Mouse (Mus musculus) heart, embryonic 15.5 days (tissue): ENCODE results near the gene Tnfsfm13. TPM values are rescaled to one million over a fixed set of nuclear protein-coding genes. Genes with fewer than 3 reads are reported as not detected.
"Not testable (repeated sequence)": the region's sequence is repeated elsewhere in the genome, so short reads cannot be mapped to it uniquely, and the experiment has no call there.

Experiments
- ATAC-seq: fragments of 200-750 bp; cut with Nextera tagmentation; replicated peaks from 2 replicates; pipeline ENCODE4 v1.8.0; 2017; ENCODE audit warnings: low read depth, moderate TSS enrichment; ENCODE audit not compliant: insufficient number of reproducible peaks, insufficient read depth, low FRiP score
- H3K27ac ChIP-seq: fragments of 300-500 bp; sonication (generic); 2 replicates; pipeline ENCODE4 v1.5.1; 2015; ENCODE audit warnings: mild to moderate bottlenecking, inconsistent platforms
- H3K27me3 ChIP-seq: fragments of 300-500 bp; sonication (generic); 2 replicates; pipeline ENCODE4 v1.6.1; 2015; ENCODE audit warnings: inconsistent platforms
- H3K36me3 ChIP-seq: fragments of 300-500 bp; sonication (generic); 2 replicates; pipeline ENCODE4 v1.6.1; 2015; ENCODE audit warnings: mild to moderate bottlenecking, inconsistent platforms
- H3K4me1 ChIP-seq: fragments of 300-500 bp; sonication (generic); replicated peaks from 2 replicates; pipeline ENCODE4 v1.6.1; 2015; ENCODE audit warnings: inconsistent platforms
- H3K4me2 ChIP-seq: fragments of 300-500 bp; sonication (generic); 2 replicates; pipeline ENCODE4 v1.6.1; 2015; ENCODE audit warnings: inconsistent platforms, mild to moderate bottlenecking, moderate library complexity
- H3K4me3 ChIP-seq: fragments of 300-500 bp; sonication (generic); 2 replicates; pipeline ENCODE4 v1.5.1; 2015; ENCODE audit warnings: mild to moderate bottlenecking, inconsistent platforms
- H3K9ac ChIP-seq: fragments of 300-500 bp; sonication (generic); 2 replicates; pipeline ENCODE4 v1.6.1; 2015; ENCODE audit warnings: mild to moderate bottlenecking, inconsistent platforms
- H3K9me3 ChIP-seq: fragments of 300-500 bp; sonication (generic); replicated peaks from 2 replicates; pipeline ENCODE4 v1.6.1; 2016; ENCODE audit warnings: inconsistent platforms
- WGBS: fragments of 180-500 bp; shearing (Covaris S2); methylation state at CpG from one replicate; pipeline ENCODE4 v1.1.7; 2015; ENCODE audit warnings: mixed read lengths; 5-methylcytosine and 5-hydroxymethylcytosine counted together
- polyA plus RNA-seq: library from polyadenylated mRNA; unstranded; fragments of >200 nt; fragmentation: Nextera tagmentation; extraction: Ambion mirVana; gene quantifications from 2 replicates; pipeline ENCODE4 v1.2.1, GENCODE M21; 2015

The Tnfsfm13 gene
- 2.9 and 4.2 TPM in 2 replicates for polyA plus RNA-seq

DNA sequence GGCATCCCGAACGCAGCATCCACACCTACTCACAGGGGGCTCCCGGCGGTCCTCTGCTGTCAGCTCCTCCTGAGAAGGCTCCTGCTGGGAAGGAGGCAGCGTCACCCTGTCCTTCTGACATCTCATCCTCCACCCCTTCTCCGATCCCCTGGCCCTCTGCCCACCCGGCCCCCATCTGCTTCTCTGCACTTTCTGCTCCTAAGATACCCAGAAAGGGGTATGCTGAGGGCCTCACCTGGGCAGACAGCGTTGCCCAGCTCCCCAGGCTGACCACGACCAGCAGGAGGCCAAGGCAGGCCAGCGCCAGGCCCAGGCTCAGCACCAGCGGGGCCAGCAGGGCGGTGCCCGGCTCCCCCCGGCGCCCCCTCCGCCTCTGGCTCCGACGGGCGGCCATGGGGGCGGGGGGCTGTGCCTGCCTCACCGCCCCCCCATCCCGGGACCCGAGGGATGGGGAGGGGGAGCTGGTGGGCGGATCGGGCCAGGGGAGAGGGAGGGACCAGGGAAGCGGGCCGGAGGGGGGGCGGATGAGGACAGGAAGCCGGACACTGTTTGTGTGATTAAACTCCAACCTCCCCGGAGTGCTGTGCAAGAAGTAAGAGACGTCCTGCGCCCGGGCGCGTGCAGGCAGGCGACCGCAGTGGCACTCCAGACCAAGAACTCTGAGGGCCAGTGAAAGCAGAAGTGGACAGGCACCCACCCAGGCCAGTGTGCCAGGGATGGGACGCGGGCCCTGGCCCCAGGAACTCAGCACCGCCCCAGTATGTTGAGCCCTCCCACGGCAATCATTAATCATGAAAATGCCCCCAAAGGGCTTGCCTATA is at the start of gene Tnfsfm13, which contains the start of gene Tnfsf12:
Tnfsfm13 (minus strand) TSS at position 738 of the 821 bp plus-strand sequence.
Tnfsf12 (minus strand) TSS at position 489 of the 821 bp plus-strand sequence.
- Histone ChIP-seq H3K9ac (peak within 1 kb of the TSS; percentile 69), H3K9me3 (no peaks in the 10 kb centered on the region), H3K27me3 (no peaks in the 10 kb centered on the region), H3K36me3 (no peaks in the 10 kb centered on the region), H3K4me2 (peak within 1 kb of the TSS; percentile 90), H3K27ac (peak within 1 kb of the TSS; percentile 73), H3K4me3 (peak within 1 kb of the TSS; percentile 59), H3K4me1 (peaks cover 19% of the 10 kb centered on the region)
- peak; percentile 78 for ATAC-seq
- WGBS, result 2% methylated on average over 41 of the region's 41 CpGs

DNA sequence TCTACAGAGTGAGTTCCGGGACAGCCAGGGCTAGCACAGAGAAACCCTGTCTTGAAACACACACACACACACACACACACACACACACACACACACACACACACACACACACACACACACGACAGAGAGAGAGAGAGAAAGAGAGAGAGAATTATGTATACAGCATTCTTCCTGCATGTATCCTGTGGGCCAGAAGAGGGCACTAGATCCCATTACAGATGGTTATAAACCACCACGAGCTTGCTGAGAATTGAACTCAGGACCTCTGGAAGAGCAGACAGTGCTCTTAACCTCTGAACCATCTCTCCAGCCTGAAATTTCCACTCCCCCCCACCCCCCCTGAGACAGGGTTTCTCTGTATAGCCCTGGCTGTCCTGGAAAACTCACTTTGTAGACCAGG is 35.5 kb upstream of the Tnfsfm13 start:
- peaks cover 30% of the 10 kb centered on the region for H3K36me3 ChIP-seq
- 83% methylated on average over 2 of the region's 3 CpGs for WGBS
- H3K4me3 ChIP-seq, H3K27ac ChIP-seq, H3K4me2 ChIP-seq, H3K4me1 ChIP-seq, H3K27me3 ChIP-seq, H3K9ac ChIP-seq, ATAC-seq, H3K9me3 ChIP-seq: not testable (repeated sequence)

DNA sequence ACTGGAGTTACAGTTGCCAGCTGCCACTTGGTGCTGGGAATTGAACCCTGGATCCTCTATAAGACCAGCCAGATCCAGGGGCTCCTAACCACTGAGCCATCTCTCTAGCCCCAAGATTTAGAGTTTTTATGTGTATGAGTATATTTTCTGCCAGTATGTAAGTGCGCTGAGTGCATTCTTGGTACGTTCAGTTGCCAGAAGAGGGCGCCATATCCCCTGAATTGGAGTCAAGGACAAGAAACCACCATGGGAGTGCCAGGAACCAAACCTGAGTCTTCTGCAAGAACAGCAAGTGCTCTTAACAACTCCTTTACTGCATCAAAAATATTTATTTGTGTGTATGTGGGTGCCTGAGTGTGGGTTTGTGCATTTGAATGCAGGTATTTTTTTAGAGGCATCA is 33.2 kb upstream of the Tnfsfm13 start:
- Histone ChIP-seq H3K9ac (no peak overlapping the region), H3K4me1 (no peaks in the 10 kb centered on the region), H3K27me3 (no peaks in the 10 kb centered on the region), H3K27ac (no peak overlapping the region), H3K4me3 (no peak overlapping the region), H3K36me3 (peaks cover 7% of the 10 kb centered on the region), H3K4me2 (no peak overlapping the region), H3K9me3 (no peaks in the 10 kb centered on the region)
- ATAC-seq, result no peak
- WGBS, result 21% methylated on average over 3 of the region's 3 CpGs

DNA sequence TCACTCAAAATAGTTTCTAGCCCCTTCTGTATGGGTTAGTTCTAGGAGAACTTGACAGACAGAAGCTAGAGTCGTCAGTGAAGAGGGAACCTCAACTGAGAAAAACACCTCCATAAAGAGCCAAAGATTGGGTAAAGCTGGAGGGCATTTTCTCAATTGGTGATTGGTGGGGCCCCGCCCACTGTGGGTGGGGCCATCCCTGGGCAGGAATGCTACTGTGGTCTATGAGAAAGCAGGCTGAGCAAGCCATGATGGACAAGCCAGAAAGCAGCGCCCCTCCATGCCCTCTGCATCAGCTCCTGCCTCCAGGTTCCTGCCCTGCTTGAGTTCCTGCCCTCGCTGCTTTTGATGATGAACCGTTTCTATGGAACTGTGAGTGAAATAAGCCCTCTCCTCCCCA is 30.1 kb upstream of the Tnfsfm13 start:
- no peak overlapping the region for H3K9ac ChIP-seq
- no peak for ATAC-seq
- H3K36me3 ChIP-seq, result no peaks in the 10 kb centered on the region
- H3K27me3 ChIP-seq, result no peaks in the 10 kb centered on the region
- H3K4me3 ChIP-seq, result no peak overlapping the region
- H3K27ac ChIP-seq, result no peak overlapping the region
- H3K4me1 ChIP-seq, result no peaks in the 10 kb centered on the region
- WGBS, result 35% methylated on average over 5 of the region's 5 CpGs
- no peak overlapping the region for H3K4me2 ChIP-seq
- no peaks in the 10 kb centered on the region for H3K9me3 ChIP-seq

DNA sequence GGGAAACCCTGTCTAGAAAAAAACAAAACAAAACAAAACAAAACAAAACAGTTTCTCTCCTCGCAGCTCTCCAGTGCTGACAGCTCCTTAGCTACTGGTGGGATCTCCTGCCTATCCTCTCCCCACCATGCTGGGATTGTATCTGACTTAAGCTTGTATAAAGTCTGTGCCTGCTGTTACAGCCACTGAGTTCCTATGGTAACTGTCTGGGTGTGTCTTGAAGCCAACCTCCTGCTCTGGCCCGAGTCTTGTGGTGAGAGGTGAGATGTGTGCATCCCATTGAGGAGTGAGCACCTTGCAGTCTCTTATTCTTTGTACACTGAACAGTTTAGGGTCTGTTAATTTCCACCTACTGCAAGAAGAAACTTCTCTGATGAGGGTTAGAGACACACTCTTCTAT is 27.2 kb upstream of the Tnfsfm13 start:
- no peaks in the 10 kb centered on the region for H3K4me1 ChIP-seq
- no peak for ATAC-seq
- 34% methylated on average over 2 of the region's 2 CpGs for WGBS
- no peaks in the 10 kb centered on the region for H3K9me3 ChIP-seq
- H3K4me3 ChIP-seq, result no peak overlapping the region
- no peak overlapping the region for H3K4me2 ChIP-seq
- H3K27ac ChIP-seq, result no peak overlapping the region
- no peaks in the 10 kb centered on the region for H3K27me3 ChIP-seq
- H3K36me3 ChIP-seq, result no peaks in the 10 kb centered on the region
- no peak overlapping the region for H3K9ac ChIP-seq

DNA sequence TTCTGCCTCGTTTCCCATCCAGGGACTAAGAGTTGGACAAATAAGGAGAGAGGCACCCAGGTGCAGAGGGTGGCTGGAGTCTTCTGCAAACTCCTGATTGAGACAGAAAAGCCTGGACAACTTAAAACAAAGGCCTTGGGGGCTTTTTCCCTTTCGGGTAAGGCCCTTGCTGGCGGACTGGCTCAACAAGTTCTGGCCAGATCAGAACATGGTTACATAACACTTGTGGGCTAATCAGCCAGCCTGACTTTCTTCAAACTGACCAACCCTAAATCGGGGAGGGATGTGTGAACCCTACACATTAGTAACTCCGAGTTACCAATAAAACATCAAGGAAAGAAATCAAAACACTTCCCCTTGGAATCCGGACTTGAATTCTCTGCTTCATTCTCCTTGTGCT is 25.0 kb upstream of the Tnfsfm13 start:
- Histone ChIP-seq H3K9me3 (no peaks in the 10 kb centered on the region), H3K4me3 (no peak overlapping the region), H3K4me2 (no peak overlapping the region), H3K9ac (no peak overlapping the region), H3K27me3 (no peaks in the 10 kb centered on the region), H3K27ac (no peak overlapping the region), H3K36me3 (no peaks in the 10 kb centered on the region), H3K4me1 (peaks cover 4% of the 10 kb centered on the region)
- ATAC-seq, result no peak
- 74% methylated on average over 6 of the region's 6 CpGs for WGBS

DNA sequence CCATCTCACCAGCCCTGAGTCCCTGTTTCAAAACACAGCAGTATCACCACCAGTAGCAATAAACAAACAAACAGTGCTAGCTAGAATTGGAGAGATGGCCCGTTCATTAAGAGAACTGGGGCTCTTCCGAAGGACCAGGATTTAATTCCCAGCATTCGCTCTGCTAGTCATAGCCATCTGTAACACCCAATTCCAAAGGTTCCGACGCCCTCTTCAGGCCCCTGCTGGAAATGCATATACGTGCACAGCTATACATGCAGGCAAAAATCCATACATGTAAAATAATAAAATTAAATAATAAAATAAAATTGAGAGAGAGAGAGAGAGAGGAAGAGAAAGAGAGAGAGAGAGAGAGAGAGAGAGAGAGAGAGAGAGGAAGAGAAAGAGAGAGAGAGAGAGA is 23.5 kb upstream of the Tnfsfm13 start:
- WGBS, result 62% methylated on average over 6 of the region's 6 CpGs

DNA sequence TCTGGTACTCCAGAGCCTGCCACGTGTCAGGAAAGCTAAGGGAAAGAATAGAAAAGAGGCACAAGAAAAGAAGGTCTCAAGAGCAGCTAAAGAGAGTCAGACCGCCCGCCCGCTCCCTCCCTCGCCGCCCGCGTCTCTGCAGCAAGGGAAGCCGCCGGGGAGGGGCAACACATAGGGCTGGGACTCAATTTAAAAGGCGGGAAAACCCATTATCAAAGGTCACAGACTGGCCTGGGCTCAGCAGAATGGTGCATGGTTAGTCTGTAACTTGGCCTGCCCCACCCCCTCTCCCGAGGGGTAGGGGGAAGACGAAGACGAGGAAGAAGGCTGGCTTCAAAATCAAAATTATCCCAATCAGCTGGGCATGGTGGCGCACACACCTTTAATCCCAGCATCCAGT is 22.8 kb upstream of the Tnfsfm13 start:
- no peak for ATAC-seq
- Histone ChIP-seq H3K4me2 (peak overlapping the region; percentile 36), H3K9ac (no peak overlapping the region), H3K4me3 (no peak overlapping the region), H3K36me3 (no peaks in the 10 kb centered on the region), H3K27ac (no peak overlapping the region), H3K27me3 (no peaks in the 10 kb centered on the region), H3K4me1 (peaks cover 6% of the 10 kb centered on the region), H3K9me3 (no peaks in the 10 kb centered on the region)
- 37% methylated on average over 15 of the region's 15 CpGs for WGBS

More for the DNA sequence above, 23.5 kb upstream of the Tnfsfm13 start:
- no peak overlapping the region for H3K4me3 ChIP-seq
- no peak for ATAC-seq
- H3K9me3 ChIP-seq, result no peaks in the 10 kb centered on the region
- no peak overlapping the region for H3K4me2 ChIP-seq
- H3K36me3 ChIP-seq, result no peaks in the 10 kb centered on the region
- no peaks in the 10 kb centered on the region for H3K27me3 ChIP-seq
- H3K9ac ChIP-seq, result no peak overlapping the region
- peaks cover 6% of the 10 kb centered on the region for H3K4me1 ChIP-seq
- no peak overlapping the region for H3K27ac ChIP-seq

DNA sequence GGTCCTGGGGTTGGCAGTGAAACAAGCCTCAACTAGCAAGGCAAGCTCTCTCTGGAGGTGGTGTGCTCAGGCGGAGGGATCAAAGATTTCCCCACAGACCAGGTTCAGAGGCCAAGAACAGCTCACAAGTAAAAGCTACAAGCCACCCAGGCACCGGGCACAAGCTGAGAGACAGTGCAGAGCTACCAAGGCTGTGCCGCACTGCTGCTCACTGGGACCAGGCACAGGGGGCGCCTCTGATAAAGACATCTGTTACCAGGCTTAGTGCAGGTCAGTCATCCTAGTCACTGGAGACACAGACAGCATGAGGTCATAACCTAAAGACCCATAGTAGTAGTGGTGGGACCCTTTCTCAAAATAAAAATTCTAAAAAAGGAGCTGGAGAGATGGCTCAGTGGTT is 21.1 kb upstream of the Tnfsfm13 start:
- 72% methylated on average over 4 of the region's 4 CpGs for WGBS
- no peaks in the 10 kb centered on the region for H3K36me3 ChIP-seq
- no peak overlapping the region for H3K4me2 ChIP-seq
- H3K9ac ChIP-seq, result no peak overlapping the region
- no peak overlapping the region for H3K4me3 ChIP-seq
- no peaks in the 10 kb centered on the region for H3K9me3 ChIP-seq
- H3K27me3 ChIP-seq, result no peaks in the 10 kb centered on the region
- peaks cover 6% of the 10 kb centered on the region for H3K4me1 ChIP-seq
- no peak for ATAC-seq
- H3K27ac ChIP-seq, result no peak overlapping the region

DNA sequence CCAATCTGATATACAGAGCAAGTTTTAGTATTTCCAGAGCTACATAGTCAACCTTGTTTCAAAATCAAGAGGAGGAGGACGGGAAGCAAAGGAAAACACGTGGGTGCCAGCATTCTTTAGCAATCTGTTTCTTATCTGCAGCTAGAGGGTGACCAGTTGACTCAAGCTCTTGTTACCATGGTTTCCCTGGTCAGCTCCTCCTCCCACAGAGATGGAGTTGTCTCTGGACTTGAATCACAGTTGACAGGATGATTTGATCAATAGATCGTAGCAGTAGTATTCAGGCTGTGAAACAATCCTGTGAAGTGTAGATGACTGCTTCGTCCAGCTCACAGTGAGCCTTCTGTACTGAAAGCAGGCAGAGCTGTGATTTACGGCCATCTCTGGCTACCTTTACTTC is 20.0 kb upstream of the Tnfsfm13 start:
- no peak overlapping the region for H3K4me2 ChIP-seq
- peaks cover 6% of the 10 kb centered on the region for H3K4me1 ChIP-seq
- no peaks in the 10 kb centered on the region for H3K27me3 ChIP-seq
- ATAC-seq, result no peak
- no peak overlapping the region for H3K9ac ChIP-seq
- 19% methylated on average over 5 of the region's 5 CpGs for WGBS
- no peaks in the 10 kb centered on the region for H3K9me3 ChIP-seq
- H3K27ac ChIP-seq, result peak overlapping the region; percentile 19; the same call in 1 of the 2 replicates
- H3K4me3 ChIP-seq, result no peak overlapping the region
- H3K36me3 ChIP-seq, result no peaks in the 10 kb centered on the region

DNA sequence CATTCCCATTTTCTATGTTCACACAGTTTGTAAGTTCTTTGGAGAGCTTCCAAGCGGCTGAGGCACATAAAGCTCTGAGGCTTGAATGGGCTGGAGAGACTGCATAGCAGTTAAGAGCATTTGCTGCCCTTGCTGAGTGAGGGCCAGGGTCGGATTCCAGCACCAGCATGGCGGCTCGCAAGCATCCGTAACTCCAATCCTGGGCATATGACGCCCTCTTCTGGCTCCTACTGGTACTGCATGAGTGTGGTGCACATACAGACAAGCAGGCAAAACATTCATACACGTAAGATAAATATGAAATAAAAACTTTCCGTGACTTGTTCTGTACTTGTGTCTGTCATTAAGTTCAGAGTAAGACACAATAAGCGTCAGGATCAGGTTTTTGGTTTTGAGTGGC is 19.6 kb upstream of the Tnfsfm13 start:
- no peaks in the 10 kb centered on the region for H3K27me3 ChIP-seq
- no peaks in the 10 kb centered on the region for H3K9me3 ChIP-seq
- ATAC-seq, result no peak
- H3K4me1 ChIP-seq, result peaks cover 6% of the 10 kb centered on the region
- H3K36me3 ChIP-seq, result no peaks in the 10 kb centered on the region
- H3K4me2 ChIP-seq, result no peak overlapping the region
- peak overlapping the region; percentile 19; the same call in 1 of the 2 replicates for H3K27ac ChIP-seq
- 56% methylated on average over 9 of the region's 9 CpGs for WGBS
- H3K9ac ChIP-seq, result no peak overlapping the region
- H3K4me3 ChIP-seq, result no peak overlapping the region
